Mouse (Mus musculus) thymus, postnatal 36 days (tissue): Measurements from ENCODE around the gene Atf7ip.
"Not testable (repeated sequence)": the region's sequence is repeated elsewhere in the genome, so short reads cannot be mapped to it uniquely, and the experiment has no call there.

Experiments
- DNase-seq, 2 experiments: peaks; one replicate each; pipeline ENCODE4 v3.0.0; 2022; ENCODE audit warnings: mixed read lengths in 2 of 2

The Atf7ip gene

GRCm38 (mm10) chr6:136505867-136506266 lies at the start of gene Atf7ip:
Gene Atf7ip (plus strand): TSS chr6:136506167.
- DNase-seq = not testable (repeated sequence)

GRCm38 (mm10) chr6:136456302-136456701 lies 49.7 kb upstream of the Atf7ip start:
- no peak for DNase-seq

- DNase-seq = no peak
Observed at GRCm38 (mm10) chr6:136459156-136459555, 46.8 kb upstream of the Atf7ip start.

- DNase-seq = peak; percentile 56 to 61
Observed at GRCm38 (mm10) chr6:136463491-136463890, 42.5 kb upstream of the Atf7ip start.

- peak; percentile 52 to 60 for DNase-seq
Observed at GRCm38 (mm10) chr6:136464121-136464621, 41.8 kb upstream of the Atf7ip start.

GRCm38 (mm10) chr6:136465021-136465420 lies 40.9 kb upstream of the Atf7ip start:
- no peak for DNase-seq

- DNase-seq = peak; percentile 74 to 75
Observed at GRCm38 (mm10) chr6:136465959-136466381, 40.0 kb upstream of the Atf7ip start.

- peak; percentile 84 for DNase-seq
Observed at GRCm38 (mm10) chr6:136466956-136467750, 38.8 kb upstream of the Atf7ip start.

GRCm38 (mm10) chr6:136467837-136468236 lies 38.1 kb upstream of the Atf7ip start:
- no peak for DNase-seq

- DNase-seq = peak; percentile 83 to 91
Observed at GRCm38 (mm10) chr6:136468401-136468912, 37.5 kb upstream of the Atf7ip start.

- peak in 1 of 2 experiments; percentile 48 for DNase-seq
Observed at GRCm38 (mm10) chr6:136468974-136469792, 36.8 kb upstream of the Atf7ip start.

GRCm38 (mm10) chr6:136469807-136470206 lies 36.2 kb upstream of the Atf7ip start:
- no peak for DNase-seq

- DNase-seq = peak; percentile 82 to 91
Observed at GRCm38 (mm10) chr6:136470321-136471230, 35.4 kb upstream of the Atf7ip start.

GRCm38 (mm10) chr6:136471601-136472000 lies 34.4 kb upstream of the Atf7ip start:
- no peak for DNase-seq

- DNase-seq = no peak
Observed at GRCm38 (mm10) chr6:136472779-136473178, 33.2 kb upstream of the Atf7ip start.

- no peak for DNase-seq
Observed at GRCm38 (mm10) chr6:136473472-136474129, 32.4 kb upstream of the Atf7ip start.

- DNase-seq = no peak
Observed at GRCm38 (mm10) chr6:136475171-136475860, 30.7 kb upstream of the Atf7ip start.

- DNase-seq = no peak
Observed at GRCm38 (mm10) chr6:136477878-136478277, 28.1 kb upstream of the Atf7ip start.

- no peak for DNase-seq
Observed at GRCm38 (mm10) chr6:136483531-136483930, 22.4 kb upstream of the Atf7ip start.

- no peak for DNase-seq
Observed at GRCm38 (mm10) chr6:136484093-136484492, 21.9 kb upstream of the Atf7ip start.

- DNase-seq = no peak
Observed at GRCm38 (mm10) chr6:136486166-136486565, 19.8 kb upstream of the Atf7ip start.
